Mouse (Mus musculus) C2C12 (cell line): ENCODE measurements around the gene Tmem233.

Experiments used
- CEBPB ChIP-seq: IDR thresholded peaks from one replicate; pipeline ENCODE4 v1.6.1; 2011; ENCODE audit warnings: low read depth, mild to moderate bottlenecking, control low read depth, moderate library complexity
- CTCF ChIP-seq: IDR thresholded peaks from one replicate; pipeline ENCODE4 v1.5.1; 2011; ENCODE audit not compliant: control insufficient read depth, insufficient read depth, insufficient read length
- MAX ChIP-seq: IDR thresholded peaks from one replicate; pipeline ENCODE4 v1.6.1; 2011; ENCODE audit warnings: mild to moderate bottlenecking, control low read depth
- MYOD1 ChIP-seq: IDR thresholded peaks from one replicate; pipeline ENCODE4 v1.6.1; 2011; ENCODE audit warnings: low read depth; ENCODE audit not compliant: control insufficient read depth, insufficient read length
- MYOG ChIP-seq: IDR thresholded peaks from one replicate; pipeline ENCODE4 v1.6.1; 2011; ENCODE audit not compliant: control insufficient read depth, insufficient read length; ENCODE audit errors: extremely low read depth
- USF1 ChIP-seq: IDR thresholded peaks from one replicate; pipeline ENCODE4 v1.6.1; 2011; ENCODE audit warnings: low read depth, mild to moderate bottlenecking, control low read depth, moderate library complexity

DNA sequence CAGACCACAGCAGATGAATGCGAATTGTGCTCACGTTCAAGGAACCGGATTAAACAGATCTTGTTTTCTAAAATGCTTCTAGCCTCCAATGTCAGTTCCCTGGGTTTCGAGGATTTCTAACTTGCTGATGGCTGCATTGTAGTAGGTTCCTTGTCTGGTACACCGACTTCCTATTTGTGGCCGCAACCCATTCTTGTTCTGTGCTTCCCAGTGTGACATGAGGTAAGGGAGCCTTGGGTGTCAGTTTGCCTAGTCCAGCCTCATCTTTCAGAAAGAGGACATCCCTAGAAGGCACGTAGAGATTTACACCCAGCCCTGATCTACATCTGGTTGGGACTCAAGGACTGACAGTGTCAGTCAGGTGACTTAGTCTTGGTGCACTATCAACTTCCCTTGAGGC lies 71.3 kb downstream of the Tmem233 start:
- TF ChIP-seq CTCF: no peak
- TF ChIP-seq MYOD1: no peak
- no peak for TF ChIP-seq USF1
- TF ChIP-seq MAX: no peak
- no peak for TF ChIP-seq CEBPB
- no peak for TF ChIP-seq MYOG
